Mouse (Mus musculus) stomach, postnatal 0 days (tissue): ENCODE measurements at regions not wholly inside any gene's neighbourhood (a gene's known extent, or its start where the extent isn't known, plus 50 kb on each side); places are given as distances from the start of the nearest gene placed in this dataset.

ENCODE experiments used
- CTCF ChIP-seq: IDR thresholded peaks from 2 replicates; pipeline ENCODE4 v1.5.1; 2016; ENCODE audit warnings: antibody characterized with exemption, low read depth, mild to moderate bottlenecking, moderate library complexity
- EP300 ChIP-seq: optimal IDR thresholded peaks from 2 replicates; pipeline ENCODE3; 2016; ENCODE audit warnings: antibody characterized with exemption

DNA sequence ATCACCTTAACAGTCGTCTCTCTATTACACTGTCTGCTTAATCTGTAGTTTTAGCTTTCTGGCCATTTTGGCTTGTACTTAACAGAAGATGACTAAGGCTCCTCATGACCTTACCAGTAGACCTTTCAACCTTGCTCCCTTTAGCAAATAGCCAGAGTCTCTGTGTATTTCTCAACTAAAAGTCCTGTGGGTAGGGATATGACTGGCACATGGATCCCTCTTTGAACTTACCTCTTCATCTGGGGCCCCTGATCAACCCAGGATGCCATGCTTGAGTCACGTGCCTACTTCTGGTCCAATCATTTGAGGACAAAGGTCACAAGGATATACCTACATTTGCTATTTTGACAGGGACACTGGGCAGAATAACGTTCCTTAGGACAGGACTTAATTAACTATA is 292.7 kb downstream of the Cog6 start:
- TF ChIP-seq CTCF (no peak), EP300 (no peak)
